In genomic region chr9:46851753-46852152, GRCm38 (mm10) we compare ENCODE assay signal across 25 mouse cellular contexts.
"Had no signal": no experiment of that assay in that cellular context is flagged by ENCODE, and none has a peak within 500 bp of the region (broad histone marks: within the 10 kb centered on the region; RNA-seq: fewer than 3 reads in every experiment).

No protein-coding gene starts in this region.

- H3K36me3 ChIP-seq: heart, embryonic 13.5 days; heart, embryonic 15.5 days; hindbrain, embryonic 13.5 days; hindbrain, embryonic 15.5 days; kidney, embryonic 15.5 days; limb, embryonic 13.5 days; limb, embryonic 15.5 days; liver, embryonic 12.5 days had no signal

- H3K9ac ChIP-seq: heart, embryonic 13.5 days; heart, embryonic 15.5 days; hindbrain, embryonic 13.5 days; hindbrain, embryonic 15.5 days; kidney, embryonic 15.5 days; limb, embryonic 13.5 days; limb, embryonic 15.5 days; liver, embryonic 12.5 days; liver, embryonic 14.5 days had no signal

- H3K27ac ChIP-seq: heart, adult 2 months; heart, embryonic 13.5 days; heart, embryonic 15.5 days; hindbrain, embryonic 13.5 days; hindbrain, embryonic 15.5 days; hindbrain, postnatal 0 days; kidney, embryonic 15.5 days; kidney, postnatal 0 days; limb, embryonic 13.5 days; limb, embryonic 15.5 days; liver, embryonic 12.5 days; liver, embryonic 14.5 days had no signal

- ATAC-seq: hindbrain, postnatal 0 days; intestine, embryonic 16.5 days; liver, embryonic 12.5 days had no signal

- H3K27me3 ChIP-seq: hindbrain, embryonic 15.5 days; kidney, embryonic 15.5 days; limb, embryonic 13.5 days; limb, embryonic 15.5 days; liver, embryonic 12.5 days had no signal

- H3K4me1 ChIP-seq: heart, embryonic 13.5 days; heart, embryonic 15.5 days; hindbrain, embryonic 13.5 days; hindbrain, embryonic 15.5 days; kidney, embryonic 15.5 days; liver, embryonic 12.5 days had no signal

- DNase-seq: gastrocnemius, postnatal 14 days; gastrocnemius, postnatal 36 days; heart, adult 2 months; heart, postnatal 14 days; heart, postnatal 36 days; kidney, adult 11 months; kidney, adult 2 months; kidney, adult 9 months; kidney, postnatal 14 days; kidney, postnatal 36 days; layer of hippocampus, adult 9-11 months; layer of hippocampus, postnatal 36 days; left cerebral cortex, postnatal 4 days had no signal

- H3K4me3 ChIP-seq: heart, adult 2 months; heart, embryonic 13.5 days; heart, embryonic 15.5 days; hindbrain, embryonic 13.5 days; hindbrain, embryonic 15.5 days; kidney, embryonic 15.5 days; limb, embryonic 13.5 days; limb, embryonic 15.5 days; liver, embryonic 12.5 days had no signal

- H3K4me2 ChIP-seq: heart, embryonic 13.5 days; heart, embryonic 15.5 days; hindbrain, embryonic 13.5 days; hindbrain, embryonic 15.5 days; kidney, embryonic 15.5 days; limb, embryonic 13.5 days; limb, embryonic 15.5 days; liver, embryonic 12.5 days had no signal

- H3K9me3 ChIP-seq: heart, embryonic 13.5 days; heart, embryonic 15.5 days; hindbrain, embryonic 13.5 days; hindbrain, embryonic 15.5 days; kidney, embryonic 15.5 days; limb, embryonic 15.5 days; liver, embryonic 12.5 days had no signal
